Mouse (Mus musculus): ENCODE results near the gene Zfp810. TPM values are rescaled to one million over a fixed set of nuclear protein-coding genes. Genes with fewer than 3 reads are reported as not detected.

The Zfp810 gene
- polyA plus RNA-seq, 1 experiment from 2014 or later: 2.6 TPM

DNA sequence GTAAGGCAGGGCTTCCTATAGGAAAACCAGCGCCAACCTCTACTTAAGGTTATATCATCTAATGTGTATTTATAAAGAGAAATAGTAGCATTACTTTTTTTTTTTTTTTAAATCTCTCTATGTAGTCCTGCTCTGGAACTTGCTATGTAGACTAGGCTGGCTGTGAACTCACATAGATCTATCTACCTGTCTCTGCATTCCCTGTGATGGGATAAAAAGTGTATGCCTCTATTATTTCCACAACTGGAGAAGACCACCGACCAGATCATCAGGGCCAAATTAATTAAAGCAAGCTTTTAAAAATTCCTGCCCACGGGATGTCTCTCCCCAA is 47.4 kb downstream of the Zfp810 start:
- Histone ChIP-seq H3K4me3 (replicated peaks) (peak overlapping the region; percentile 78), H3K27ac (no peak overlapping the region), H3K27me3 (no peaks in the 10 kb centered on the region), H3K4me1 (replicated peaks) (peaks cover 25% of the 10 kb centered on the region), H3K4me2 (peak overlapping the region; percentile 90), H3K36me3 (peaks cover 14% of the 10 kb centered on the region), H3K9me3 (replicated peaks) (no peaks in the 10 kb centered on the region), H3K9ac (0 out of 2 replicates have a peak overlapping the region, but pooled peaks have one; percentile 85)
- ATAC-seq (ENCODE audit: low read depth) (no peak), DNase-seq (no peak)
- WGBS (ENCODE audit: insufficient replicate concordance): 25% methylated on average over 3 of the region's 3 CpGs

DNA sequence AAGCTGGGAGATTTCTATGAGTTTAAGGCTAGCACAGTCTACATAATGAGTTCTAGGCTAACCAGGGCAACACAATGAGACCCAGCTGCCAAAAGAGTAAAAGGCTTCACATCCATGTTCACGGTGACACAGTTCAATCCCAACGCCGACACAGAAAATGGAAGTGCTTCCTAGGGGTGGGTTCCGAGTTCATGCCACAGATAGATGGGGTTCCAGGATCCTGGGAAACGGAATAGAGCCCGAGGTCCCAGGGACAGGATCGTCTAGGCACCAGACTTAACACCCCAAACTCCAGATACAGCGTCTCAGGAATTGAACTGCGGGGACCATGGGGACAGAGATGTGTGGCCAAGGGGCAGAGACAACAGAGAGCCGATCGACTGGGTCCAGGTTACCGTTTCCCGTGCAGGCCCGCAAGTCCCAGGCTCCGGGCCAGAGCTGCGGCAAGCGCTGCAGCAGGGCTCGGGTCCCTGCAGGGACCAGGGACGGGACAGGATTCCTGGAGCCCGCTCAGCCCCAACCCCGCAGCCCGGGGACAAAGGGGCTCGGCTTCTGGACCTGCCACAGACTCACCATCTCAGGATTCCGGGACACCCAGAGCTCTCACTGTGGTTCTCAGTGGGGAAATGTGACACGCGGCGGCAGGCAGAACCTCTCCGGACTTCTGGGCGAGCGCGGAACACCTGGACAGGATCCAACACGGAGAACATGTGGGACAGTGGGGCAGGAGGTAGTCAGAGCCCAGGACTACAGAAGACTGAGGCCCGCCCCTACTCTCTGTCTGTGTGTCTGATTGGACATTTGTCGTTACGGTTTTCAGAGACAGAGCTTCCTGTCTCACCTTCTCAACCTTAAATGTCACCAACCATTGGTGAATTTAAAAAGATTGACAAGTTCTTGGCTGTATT is 48.0 kb downstream of the Zfp810 start, which contains the start of gene Zfp599:
Zfp599 (minus strand) TSS at position 712 of the 908 bp plus-strand sequence.
- Histone ChIP-seq H3K4me2 (peak within 1 kb of the TSS; percentile 90), H3K9me3 (replicated peaks) (no peaks in the 10 kb centered on the region), H3K36me3 (peaks cover 14% of the 10 kb centered on the region), H3K4me1 (replicated peaks) (peaks cover 25% of the 10 kb centered on the region), H3K4me3 (replicated peaks) (peak within 1 kb of the TSS; percentile 78), H3K27me3 (no peaks in the 10 kb centered on the region), H3K27ac (peak within 1 kb of the TSS; percentile 24; the same call in 1 of the 2 replicates), H3K9ac (peak within 1 kb of the TSS; percentile 85)
- peak; percentile 68 for DNase-seq
- peak; percentile 98 for ATAC-seq (ENCODE audit: low read depth)
- 2% methylated on average over 35 of the region's 35 CpGs for WGBS (ENCODE audit: insufficient replicate concordance)

DNA sequence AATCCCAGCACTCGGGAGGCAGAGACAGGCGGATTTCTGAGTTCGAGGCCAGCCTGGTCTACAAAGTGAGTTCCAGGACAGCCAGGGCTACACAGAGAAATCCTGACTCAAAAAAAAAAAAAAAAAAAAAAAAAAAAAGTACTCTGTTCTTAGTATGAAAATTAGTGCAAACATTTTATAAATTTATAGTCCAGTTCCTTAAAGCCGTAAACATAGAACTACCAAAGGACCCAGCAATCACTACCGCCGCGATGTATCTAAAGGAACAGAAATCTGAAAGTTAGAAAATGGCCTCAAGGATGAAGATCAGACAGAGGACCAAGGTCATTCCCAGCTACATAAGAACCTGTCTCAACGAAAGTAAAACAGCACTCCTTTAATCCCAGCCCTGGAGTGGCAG is 48.7 kb downstream of the Zfp810 start:
- Histone ChIP-seq H3K4me1 (replicated peaks) (peaks cover 25% of the 10 kb centered on the region), H3K9ac (peak overlapping the region; percentile 85), H3K27me3 (no peaks in the 10 kb centered on the region), H3K4me3 (replicated peaks) (peak overlapping the region; percentile 78), H3K9me3 (replicated peaks) (no peaks in the 10 kb centered on the region), H3K36me3 (peaks cover 20% of the 10 kb centered on the region), H3K4me2 (peak overlapping the region; percentile 90), H3K27ac (no peak overlapping the region)
- 76% methylated on average over 8 of the region's 8 CpGs for WGBS (ENCODE audit: insufficient replicate concordance)
- DNase-seq: no peak
- no peak for ATAC-seq (ENCODE audit: low read depth)

DNA sequence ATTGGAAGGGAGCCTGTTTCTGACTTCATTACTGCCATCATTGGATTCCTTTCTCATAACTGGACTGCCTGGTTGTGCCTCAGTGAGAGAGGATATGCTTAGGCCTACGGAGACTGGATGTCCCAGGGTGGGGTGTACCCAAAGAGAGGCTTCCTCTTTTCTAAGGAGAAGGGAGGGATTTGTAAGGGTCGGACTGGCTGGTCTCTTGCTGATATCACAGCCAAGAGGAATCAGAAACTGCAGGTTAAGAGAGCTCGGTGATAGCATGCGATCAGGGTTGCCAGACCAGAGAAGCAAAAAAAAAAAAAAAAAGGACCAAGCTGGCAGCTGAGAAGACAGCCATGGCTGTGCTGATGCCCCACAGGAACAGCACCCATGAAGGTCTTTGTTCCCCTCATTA is 50.9 kb downstream of the Zfp810 start:
- Histone ChIP-seq H3K27ac (no peak overlapping the region), H3K4me1 (replicated peaks) (peaks cover 25% of the 10 kb centered on the region), H3K4me3 (replicated peaks) (no peak overlapping the region), H3K36me3 (peaks cover 39% of the 10 kb centered on the region), H3K9me3 (replicated peaks) (no peaks in the 10 kb centered on the region), H3K9ac (no peak overlapping the region), H3K4me2 (no peak overlapping the region), H3K27me3 (no peaks in the 10 kb centered on the region)
- WGBS (ENCODE audit: insufficient replicate concordance): 33% methylated on average over 4 of the region's 4 CpGs
- DNase-seq (no peak), ATAC-seq (ENCODE audit: low read depth) (no peak)

DNA sequence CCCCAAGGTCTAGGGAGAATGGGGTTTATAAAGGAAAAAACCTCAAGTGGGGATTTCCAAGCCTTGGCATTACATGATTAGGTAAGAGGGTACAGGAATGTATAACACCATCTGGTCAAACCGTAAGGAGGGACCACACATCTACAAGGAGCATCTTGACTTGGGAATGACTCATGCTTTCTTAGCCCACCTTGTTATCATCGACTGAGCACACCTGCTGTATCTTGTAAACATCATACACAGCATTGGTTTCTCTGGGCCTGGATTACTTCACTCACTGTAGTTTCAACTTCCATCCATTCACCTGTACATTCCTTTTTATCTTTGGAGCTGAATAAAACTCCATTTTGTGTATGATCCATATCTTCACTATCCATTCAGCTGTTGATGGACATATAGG is 63.2 kb downstream of the Zfp810 start:
- 64% methylated on average over 2 of the region's 2 CpGs for WGBS (ENCODE audit: insufficient replicate concordance)
- Histone ChIP-seq H3K36me3 (peaks cover 74% of the 10 kb centered on the region), H3K4me1 (replicated peaks) (no peaks in the 10 kb centered on the region), H3K27ac (no peak overlapping the region), H3K9me3 (replicated peaks) (peaks cover 10% of the 10 kb centered on the region; the same call in 1 of the 2 replicates), H3K9ac (no peak overlapping the region), H3K4me3 (replicated peaks) (no peak overlapping the region), H3K27me3 (no peaks in the 10 kb centered on the region), H3K4me2 (no peak overlapping the region)
- ATAC-seq (ENCODE audit: low read depth) (no peak), DNase-seq (no peak)

DNA sequence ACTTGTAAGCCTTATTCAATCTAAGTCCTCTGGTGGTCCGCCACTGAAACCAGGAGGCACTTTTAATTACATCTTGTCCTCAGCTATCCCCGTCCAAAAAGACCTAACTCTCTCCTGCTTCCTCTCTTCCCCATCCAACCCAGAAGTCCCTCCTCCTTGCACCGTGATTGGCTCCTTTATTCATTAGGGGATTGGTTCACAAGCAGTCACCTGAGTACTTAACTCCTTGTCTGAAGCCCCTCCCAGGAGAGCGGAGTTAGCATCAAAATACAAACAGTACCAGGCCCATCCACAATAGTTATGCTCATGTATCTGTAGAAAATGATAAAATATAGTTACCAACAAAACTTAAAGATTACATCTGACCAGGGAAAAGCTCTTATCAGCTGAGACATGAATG is 67.4 kb downstream of the Zfp810 start:
- 81% methylated on average over 4 of the region's 4 CpGs for WGBS (ENCODE audit: insufficient replicate concordance)
- Histone ChIP-seq H3K36me3 (peaks cover 91% of the 10 kb centered on the region), H3K9me3 (replicated peaks) (0 out of 2 replicates have a peak, but pooled peaks cover 4% of the 10 kb centered on the region), H3K4me3 (replicated peaks) (no peak overlapping the region), H3K4me1 (replicated peaks) (no peaks in the 10 kb centered on the region), H3K27me3 (no peaks in the 10 kb centered on the region), H3K4me2 (no peak overlapping the region), H3K9ac (no peak overlapping the region), H3K27ac (no peak overlapping the region)
- DNase-seq (no peak), ATAC-seq (ENCODE audit: low read depth) (no peak)

DNA sequence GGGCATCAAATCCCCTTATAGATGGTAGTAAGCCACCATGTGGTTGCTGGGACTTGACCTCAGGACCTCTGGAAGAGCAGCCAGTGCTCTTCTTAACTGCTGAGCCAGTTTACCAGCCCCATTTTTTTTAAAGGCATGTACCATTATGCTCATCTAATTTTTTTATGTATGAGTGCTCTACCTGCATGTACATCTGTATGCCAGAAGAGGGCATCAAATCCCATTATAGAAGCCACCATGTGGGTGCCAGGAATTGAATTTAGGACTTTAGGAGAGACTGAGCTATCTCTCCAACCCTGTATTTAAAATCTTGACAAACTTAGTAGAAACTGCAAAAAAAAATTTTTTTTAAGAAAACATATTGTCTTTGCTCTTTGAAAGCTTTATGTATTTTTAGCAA is 76.9 kb downstream of the Zfp810 start:
- H3K9ac ChIP-seq: no peak overlapping the region
- H3K4me1 ChIP-seq (replicated peaks): peaks cover 25% of the 10 kb centered on the region
- H3K4me3 ChIP-seq (replicated peaks): no peak overlapping the region
- peaks cover 22% of the 10 kb centered on the region for H3K36me3 ChIP-seq
- DNase-seq (no peak), ATAC-seq (ENCODE audit: low read depth) (no peak)
- H3K4me2 ChIP-seq: no peak overlapping the region
- no peaks in the 10 kb centered on the region for H3K9me3 ChIP-seq (replicated peaks)
- H3K27me3 ChIP-seq: no peaks in the 10 kb centered on the region
- H3K27ac ChIP-seq: no peak overlapping the region

DNA sequence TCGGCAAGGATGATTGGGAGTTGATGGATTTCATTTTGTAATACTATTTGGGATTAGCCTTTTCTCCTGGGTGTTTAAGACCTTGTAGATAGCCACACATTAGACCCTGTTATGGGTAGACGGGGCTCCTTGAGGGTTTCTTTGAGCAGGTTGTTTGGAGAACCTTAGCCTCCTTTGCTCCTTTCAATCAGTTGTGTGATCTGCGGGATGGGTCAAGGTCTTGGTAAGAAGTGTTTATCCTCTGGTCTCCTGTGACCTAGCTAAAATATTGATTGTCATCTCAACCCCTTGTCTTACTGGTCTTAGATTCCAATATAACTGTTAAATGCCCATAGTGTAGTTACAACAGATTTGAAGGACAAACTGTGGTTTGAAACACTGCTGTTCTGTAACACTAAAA is 77.4 kb downstream of the Zfp810 start:
- Histone ChIP-seq H3K4me2 (no peak overlapping the region), H3K27ac (no peak overlapping the region), H3K9me3 (replicated peaks) (no peaks in the 10 kb centered on the region), H3K4me3 (replicated peaks) (no peak overlapping the region), H3K9ac (no peak overlapping the region), H3K27me3 (no peaks in the 10 kb centered on the region), H3K4me1 (replicated peaks) (peaks cover 25% of the 10 kb centered on the region), H3K36me3 (peaks cover 17% of the 10 kb centered on the region)
- DNase-seq (no peak), ATAC-seq (ENCODE audit: low read depth) (no peak)
- 71% methylated on average over 3 of the region's 3 CpGs for WGBS (ENCODE audit: insufficient replicate concordance)

DNA sequence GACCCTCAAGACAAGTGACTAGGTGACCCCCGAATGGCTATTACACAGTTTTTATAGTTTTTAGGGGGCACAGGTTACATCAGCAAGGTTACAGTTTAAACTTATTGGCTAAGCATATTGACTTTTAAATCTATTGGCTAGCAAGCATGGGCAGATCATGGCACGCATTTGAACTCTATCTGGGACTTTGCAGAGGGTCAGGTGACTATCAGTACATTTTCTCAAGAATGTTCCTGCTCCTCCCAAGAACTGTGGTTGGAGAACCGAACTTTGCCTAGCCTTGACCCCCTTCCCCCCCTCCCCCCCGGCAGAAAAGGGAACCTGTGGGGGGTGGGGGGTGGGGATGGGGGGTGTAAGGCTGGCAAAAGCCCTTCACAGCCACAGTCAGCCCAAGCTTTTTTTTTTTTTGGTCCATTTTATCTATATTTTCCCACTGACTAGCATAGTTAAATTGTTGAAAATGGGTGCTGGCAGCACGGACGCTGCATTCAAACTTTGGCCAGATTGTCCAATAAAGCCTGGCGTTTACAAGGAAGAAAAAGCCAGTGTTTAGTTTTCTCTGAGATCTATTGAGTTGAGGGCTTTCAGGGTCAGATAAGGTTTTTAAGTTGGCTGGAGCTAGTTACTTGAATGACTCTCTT is 77.9 kb downstream of the Zfp810 start:
- Histone ChIP-seq H3K27ac (no peak overlapping the region), H3K9ac (no peak overlapping the region), H3K4me2 (no peak overlapping the region), H3K36me3 (peaks cover 13% of the 10 kb centered on the region), H3K4me3 (replicated peaks) (no peak overlapping the region), H3K9me3 (replicated peaks) (no peaks in the 10 kb centered on the region), H3K4me1 (replicated peaks) (peaks cover 29% of the 10 kb centered on the region), H3K27me3 (no peaks in the 10 kb centered on the region)
- WGBS (ENCODE audit: insufficient replicate concordance): 65% methylated on average over 7 of the region's 7 CpGs
- DNase-seq (no peak), ATAC-seq (ENCODE audit: low read depth) (no peak)

DNA sequence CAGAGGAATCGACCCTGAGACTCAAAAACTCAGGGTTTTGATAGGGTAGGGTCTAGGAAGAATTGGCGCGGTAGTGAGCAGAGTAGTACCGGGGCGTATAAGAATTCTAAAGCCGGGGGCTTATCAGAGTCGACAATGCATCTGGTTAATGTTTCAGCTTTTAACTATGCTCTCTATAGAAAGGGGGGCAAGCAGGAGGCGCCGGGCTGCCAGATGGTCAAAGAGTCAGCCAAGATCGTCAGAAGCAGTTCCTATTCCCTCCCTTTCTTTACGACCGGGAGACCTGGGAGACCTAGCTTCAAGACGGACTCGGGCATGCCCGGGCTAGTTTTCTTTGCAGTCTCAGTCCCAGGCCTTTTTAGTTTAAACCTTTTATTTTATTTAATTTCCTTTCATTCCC is 80.6 kb downstream of the Zfp810 start:
- ATAC-seq (ENCODE audit: low read depth) (no peak), DNase-seq (no peak)
- no peaks in the 10 kb centered on the region for H3K9me3 ChIP-seq (replicated peaks)
- 87% methylated on average over 15 of the region's 15 CpGs for WGBS (ENCODE audit: insufficient replicate concordance)
- peak overlapping the region; percentile 82 for H3K4me2 ChIP-seq
- peaks cover 7% of the 10 kb centered on the region for H3K36me3 ChIP-seq
- no peak overlapping the region for H3K9ac ChIP-seq
- peak overlapping the region; percentile 81; the same call in 1 of the 2 replicates for H3K4me3 ChIP-seq (replicated peaks)
- H3K27ac ChIP-seq: no peak overlapping the region
- no peaks in the 10 kb centered on the region for H3K27me3 ChIP-seq
- H3K4me1 ChIP-seq (replicated peaks): peaks cover 31% of the 10 kb centered on the region

Data from liver, embryonic 13.5 days (tissue).